Mouse (Mus musculus) layer of hippocampus, postnatal 10 days (tissue): ENCODE measurements around the gene Rnf145. TPM values are rescaled to one million over a fixed set of nuclear protein-coding genes. Genes with fewer than 3 reads are reported as not detected.

Source experiments
- DNase-seq, 2 experiments: peaks; one replicate each; pipeline ENCODE4 v3.0.0; 2021; ENCODE audit warnings: low spot score in 2 of 2
- microRNA-seq, 2 experiments: library from miRNA; unstranded; fragments of <30 nt; microRNA quantifications; one replicate each; pipeline ENCODE4 v1.2.0; 2021
- total RNA-seq, 2 experiments: library from RNA; stranded (reverse); gene quantifications; 2 replicates each; pipeline ENCODE4 v1.2.3; 2021

The Rnf145 gene
- total RNA-seq, 2 experiments from 2014 or later, result 91.6 to 119 TPM

DNA sequence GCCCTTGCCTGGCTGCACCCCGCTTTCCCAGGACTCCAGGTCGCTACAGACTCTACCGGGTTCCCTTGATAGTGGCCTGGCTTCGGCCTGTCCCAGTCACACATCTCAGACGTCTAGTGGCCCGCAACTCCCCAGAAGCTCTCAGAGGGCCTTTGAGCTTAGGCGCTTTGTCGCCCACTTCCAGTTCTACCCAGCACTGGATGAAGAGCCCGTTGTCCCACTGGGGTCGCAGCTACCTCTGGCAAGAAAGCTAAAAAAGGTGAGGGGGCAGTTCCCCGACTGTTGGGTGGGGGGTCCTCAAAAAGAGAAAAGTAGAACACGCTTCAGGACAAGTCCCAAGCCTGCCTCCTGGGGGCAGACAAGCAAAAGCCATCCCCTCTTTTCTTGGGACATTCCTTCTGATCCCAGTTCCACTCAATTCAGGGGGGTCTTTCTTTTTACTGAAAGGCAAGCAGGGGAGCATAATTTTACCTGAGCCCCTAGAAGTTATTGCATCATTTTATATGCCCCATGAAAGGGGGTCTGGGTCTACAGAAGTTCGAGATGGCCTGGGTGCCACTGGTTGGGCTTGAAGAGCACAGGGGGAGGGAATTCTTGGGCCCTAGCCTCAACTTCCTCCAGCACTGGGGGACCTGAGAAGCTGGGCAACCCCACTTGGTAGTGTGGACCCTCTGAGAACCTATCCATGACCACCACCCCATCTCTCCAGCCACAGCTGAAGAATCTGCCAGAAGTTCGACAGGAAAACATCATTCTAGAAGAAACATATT lies 94.8 kb downstream of the Rnf145 start:
- no peak for DNase-seq

Small RNA genes lying within 50 kb of the gene (microRNA-seq; reads per million reads assigned to microRNA genes)
- gene Gm22121, result 0 reads per million in 2 experiments

Other genes with a start within 250 kb of the Rnf145 start
- gene Il12b, start 118.9 kb upstream of the Rnf145 start, total RNA-seq, result not detected
- gene Ublcp1, start 48.5 kb upstream of the Rnf145 start, total RNA-seq, result 10 to 100 TPM; 39.8 to 40.2 TPM
- 1 to 10 TPM; 3.7 to 5.2 TPM for gene Ebf1, start 98.4 kb downstream of the Rnf145 start, total RNA-seq